Mouse (Mus musculus) kidney, adult 2 months (tissue): ENCODE measurements at regions not wholly inside any gene's neighbourhood (a gene's known extent, or its start where the extent isn't known, plus 50 kb on each side); places are given as distances from the start of the nearest gene placed in this dataset.

Experiments used
- CTCF ChIP-seq: fragments of 200-500 bp; conservative IDR thresholded peaks from 2 replicates; pipeline ENCODE4 v1.5.1; 2011; ENCODE audit warnings: low read depth, mild to moderate bottlenecking, control low read depth, low read length, moderate library complexity, mixed read lengths; ENCODE audit not compliant: insufficient read depth, insufficient read length
- POLR2A ChIP-seq: fragments of 200-500 bp; IDR thresholded peaks from one replicate; pipeline ENCODE4 v1.6.1; 2011; ENCODE audit warnings: low read depth, low read length, control low read depth

DNA sequence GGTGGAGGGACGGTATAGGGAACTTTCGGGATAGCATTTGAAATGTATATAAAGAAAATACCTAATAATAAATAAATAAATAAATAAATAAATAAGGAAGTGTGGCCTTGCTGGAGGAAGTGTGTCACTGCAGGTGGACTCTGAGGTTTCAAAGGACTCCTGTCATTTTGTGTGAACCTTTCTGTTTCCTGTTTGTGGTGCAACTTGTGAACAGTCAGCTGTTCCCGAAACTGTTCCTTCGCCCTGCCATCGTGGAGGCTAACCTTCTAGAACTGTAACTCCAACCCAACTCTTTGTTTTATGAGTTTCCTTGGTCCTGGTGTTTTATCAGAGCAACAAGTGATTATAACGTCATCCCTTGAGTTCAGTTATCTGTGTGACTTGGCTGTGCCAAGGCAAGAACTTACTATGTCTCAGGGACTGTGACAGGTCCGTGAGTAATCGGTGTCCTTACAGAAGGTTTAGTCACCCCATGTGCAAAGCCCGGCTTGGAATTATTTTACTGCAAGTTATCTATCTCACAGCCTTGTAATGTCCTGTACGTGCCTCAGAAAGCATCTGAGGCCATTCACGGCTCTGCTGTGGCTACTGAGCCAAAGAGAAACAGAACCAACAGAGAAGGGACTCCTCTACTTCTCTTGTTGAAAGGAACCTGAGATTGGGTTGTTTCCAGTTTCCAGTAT, 121.0 kb upstream of the L3mbtl4 start:
- TF ChIP-seq CTCF (no peak), POLR2A (no peak)
